Mouse (Mus musculus): ENCODE data around the gene Adrm1. TPM values are rescaled to one million over a fixed set of nuclear protein-coding genes. Genes with fewer than 3 reads are reported as not detected.

Gene Adrm1
- polyA plus RNA-seq, 1 experiment, result 103 TPM

- no peak for DNase-seq (ENCODE audit: low read depth)
These were observed 46.3 kb downstream of the Adrm1 start for GRCm38 (mm10) chr2:180217587-180217986.

DNA sequence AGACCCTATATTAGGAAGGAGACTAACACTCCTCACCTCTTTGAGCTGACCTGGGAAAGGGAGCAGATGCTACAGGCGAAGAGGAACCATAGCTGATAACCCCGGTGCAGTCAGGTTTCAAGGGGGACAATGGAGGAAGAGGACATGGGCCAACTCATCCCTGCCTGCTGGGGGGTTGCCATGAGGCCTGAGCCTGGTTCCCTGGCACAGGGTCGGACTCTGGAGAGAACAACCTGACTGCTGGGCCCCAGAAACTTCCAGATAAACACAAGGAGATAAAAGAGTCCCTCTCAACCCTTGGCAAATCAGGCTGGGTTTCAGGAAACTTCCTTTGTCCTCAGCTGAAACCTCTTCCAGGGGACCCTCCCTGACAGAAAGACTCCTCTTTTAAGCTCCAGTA is 47.0 kb downstream of the Adrm1 start:
- no peak for DNase-seq (ENCODE audit: low read depth)

- no peak for DNase-seq (ENCODE audit: low read depth)
These were observed 47.4 kb downstream of the Adrm1 start for GRCm38 (mm10) chr2:180218677-180219076.

- no peak for DNase-seq (ENCODE audit: low read depth)
These were observed 48.1 kb downstream of the Adrm1 start for GRCm38 (mm10) chr2:180219145-180219943.

DNA sequence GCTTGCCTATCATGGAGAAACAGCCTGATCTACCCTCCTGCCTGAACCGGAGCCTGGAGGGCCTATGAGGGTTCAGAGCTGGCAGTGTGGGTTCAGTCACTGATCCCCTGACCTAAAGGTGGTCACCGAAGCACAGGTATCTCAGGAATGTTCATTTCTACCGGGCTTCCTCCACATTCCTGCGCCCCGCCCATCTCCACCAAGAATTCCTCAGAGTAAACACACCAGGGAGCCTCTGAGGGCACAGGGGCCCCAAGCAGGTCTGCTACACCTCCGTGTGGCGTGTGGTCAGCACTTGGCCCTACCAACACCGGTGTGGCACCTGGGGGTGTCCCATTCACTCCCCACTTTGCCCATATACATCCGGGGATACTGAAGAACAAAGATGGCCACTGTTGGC is 48.9 kb downstream of the Adrm1 start:
- no peak for DNase-seq (ENCODE audit: low read depth)

DNA sequence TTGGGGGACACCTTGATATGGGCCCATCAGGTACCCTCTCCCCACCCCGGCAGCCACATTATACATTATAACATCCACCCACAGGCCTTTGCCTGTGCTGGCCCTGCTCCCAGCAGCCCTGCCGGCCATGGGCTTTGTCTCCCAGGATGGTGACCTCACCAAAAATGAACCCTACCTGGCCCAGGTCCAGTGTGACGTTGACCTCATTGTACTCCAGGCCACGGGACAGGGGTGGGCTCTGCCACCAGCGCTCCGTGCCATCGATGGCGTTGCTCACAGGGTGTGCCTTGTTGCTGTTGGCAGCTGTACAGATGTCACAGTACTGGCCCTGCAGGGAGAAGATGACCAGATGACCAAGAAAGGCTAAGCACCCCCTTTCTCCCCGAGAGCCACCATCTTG is 49.8 kb downstream of the Adrm1 start:
- DNase-seq (ENCODE audit: low read depth), result no peak

- DNase-seq (ENCODE audit: low read depth), result no peak
These were observed 51.0 kb downstream of the Adrm1 start for GRCm38 (mm10) chr2:180222250-180222649.

GRCm38 (mm10) chr2:180224647-180225043 is 53.4 kb downstream of the Adrm1 start:
- no peak for DNase-seq (ENCODE audit: low read depth)

DNA sequence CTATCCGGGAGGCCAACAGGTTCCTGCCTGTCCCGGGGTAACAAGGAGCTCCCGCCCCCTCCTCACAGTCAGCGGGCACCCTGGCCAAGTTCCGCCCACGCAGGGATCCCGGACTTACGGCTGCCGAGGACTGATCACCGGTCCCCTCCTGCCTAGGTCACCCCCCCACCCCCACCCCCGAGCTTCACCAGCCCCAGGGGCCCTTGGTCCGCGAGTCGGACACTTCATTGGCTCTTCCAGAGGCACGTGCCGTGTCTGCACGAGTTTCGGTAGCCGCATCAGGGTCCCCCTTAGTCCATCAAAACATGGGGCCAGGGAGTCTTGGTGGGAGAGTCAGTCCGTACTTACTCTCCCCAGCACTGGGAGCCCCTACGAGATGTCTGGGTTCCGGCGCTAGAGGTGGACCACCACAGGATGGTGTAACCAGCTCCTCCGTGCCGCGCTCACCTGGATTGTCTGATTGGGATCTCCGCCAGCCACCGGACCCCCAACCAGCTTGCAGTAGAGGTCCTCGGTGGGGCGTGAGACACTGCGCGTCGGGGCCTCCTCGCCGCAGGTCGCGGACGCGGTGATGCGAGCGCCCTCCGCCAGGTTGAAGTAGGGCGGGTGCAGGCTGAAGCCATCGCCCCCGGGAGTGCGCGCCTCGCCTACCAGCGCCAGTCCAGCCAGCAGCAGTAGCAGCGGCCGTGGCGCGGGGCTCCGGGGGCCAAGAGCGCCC is 53.9 kb downstream of the Adrm1 start:
- no peak for DNase-seq (ENCODE audit: low read depth)

Other genes starting within 250 kb of the Adrm1 start
- 4.2 and 9.0 TPM in 2 replicates for gene Taf4, start 194.8 kb upstream of the Adrm1 start, polyA plus RNA-seq (2012; rRNA removed)
- gene Lsm14b, start 146.5 kb upstream of the Adrm1 start, polyA plus RNA-seq (2012; rRNA removed), result 31.1 and 42.4 TPM in 2 replicates
- 231 and 271 TPM in 2 replicates for gene Psma7, start 129.1 kb upstream of the Adrm1 start, polyA plus RNA-seq (2012; rRNA removed)
- gene Ss18l1, start 129.0 kb upstream of the Adrm1 start, polyA plus RNA-seq (2012; rRNA removed), result 39.2 and 58.7 TPM in 2 replicates
- 19.0 and 19.1 TPM in 2 replicates for gene Mtg2, start 100.9 kb upstream of the Adrm1 start, polyA plus RNA-seq (2012; rRNA removed)
- 1.4 and 1.5 TPM in 2 replicates for gene Hrh3, start 67.0 kb upstream of the Adrm1 start, polyA plus RNA-seq (2012; rRNA removed)
- 57.3 and 63.2 TPM in 2 replicates for gene Osbpl2, start 52.2 kb upstream of the Adrm1 start, polyA plus RNA-seq (2012; rRNA removed)
- 43.9 and 61.8 TPM in 2 replicates for gene Lama5, start 54.4 kb downstream of the Adrm1 start, polyA plus RNA-seq (2012; rRNA removed)
- 3,429 and 4,309 TPM in 2 replicates for gene Rps21, start 85.9 kb downstream of the Adrm1 start, polyA plus RNA-seq (2012; rRNA removed)
- 30.8 and 33.2 TPM in 2 replicates for gene Cables2, start 102.0 kb downstream of the Adrm1 start, polyA plus RNA-seq (2012; rRNA removed)
- 3.6 and 4.2 TPM in 2 replicates for gene Rbbp8nl, start 118.4 kb downstream of the Adrm1 start, polyA plus RNA-seq (2012; rRNA removed)
- 0.57 and 0.70 TPM in 2 replicates for gene Gata5, start 163.2 kb downstream of the Adrm1 start, polyA plus RNA-seq (2012; rRNA removed)

Measured in gonadal fat pad, adult 2 months (tissue).